Mouse (Mus musculus) small intestine, adult 2 months (tissue): ENCODE measurements at regions not wholly inside any gene's neighbourhood (a gene's known extent, or its start where the extent isn't known, plus 50 kb on each side); places are given as distances from the start of the nearest gene placed in this dataset.

Experiments used
- H3K27ac ChIP-seq: fragments of 200-500 bp; 2 replicates; pipeline ENCODE4 v1.5.1; 2012; ENCODE audit warnings: low read depth, low read length, control low read depth, inconsistent platforms; ENCODE audit not compliant: insufficient read depth
- H3K27me3 ChIP-seq: fragments of 200-500 bp; 2 replicates; pipeline ENCODE4 v1.6.1; 2012; ENCODE audit warnings: mild to moderate bottlenecking, moderate library complexity, low read length, inconsistent platforms; ENCODE audit not compliant: control insufficient read depth, insufficient read depth
- H3K36me3 ChIP-seq: fragments of 200-500 bp; 2 replicates; pipeline ENCODE4 v1.6.1; 2012; ENCODE audit warnings: mild to moderate bottlenecking, low read length, control low read depth, inconsistent platforms; ENCODE audit not compliant: control insufficient read depth, insufficient read depth
- H3K4me1 ChIP-seq: fragments of 200-500 bp; 2 replicates; pipeline ENCODE4 v1.6.1; 2012; ENCODE audit warnings: low read length, inconsistent platforms, mixed read lengths; ENCODE audit not compliant: control insufficient read depth, insufficient read depth, insufficient read length
- H3K4me3 ChIP-seq: fragments of 200-500 bp; 2 replicates; pipeline ENCODE4 v1.5.1; 2012; ENCODE audit warnings: low read depth, mild to moderate bottlenecking, control low read depth, inconsistent platforms, low read length, moderate library complexity
- CTCF ChIP-seq: fragments of 200-500 bp; IDR thresholded peaks from 2 replicates; pipeline ENCODE4 v1.5.1; 2012; ENCODE audit warnings: low read depth, mild to moderate bottlenecking, control low read depth, inconsistent platforms, low read length, moderate library complexity, mixed read lengths; ENCODE audit not compliant: insufficient replicate concordance, insufficient read length; ENCODE audit errors: extremely low read depth
- POLR2A ChIP-seq: fragments of 200-500 bp; IDR thresholded peaks from 2 replicates; pipeline ENCODE4 v1.6.1; 2012; ENCODE audit warnings: low read depth, mild to moderate bottlenecking, control low read depth, inconsistent platforms, low read length, moderate library complexity
- WGBS: fragments of 180-500 bp; shearing (Covaris S2); methylation state at CpG from one replicate; pipeline ENCODE4 v1.1.7; 2018; 5-methylcytosine and 5-hydroxymethylcytosine counted together

GRCm38 (mm10) chr2:45356558-45357170 lies 239.5 kb upstream of the Zeb2 start:
- Histone ChIP-seq H3K27me3 (no peaks in the 10 kb centered on the region), H3K27ac (no peak overlapping the region), H3K36me3 (no peaks in the 10 kb centered on the region), H3K4me3 (no peak overlapping the region), H3K4me1 (no peaks in the 10 kb centered on the region)
- TF ChIP-seq POLR2A (no peak), CTCF (no peak)
- WGBS = 87% methylated on average over 8 of the region's 8 CpGs

GRCm38 (mm10) chr2:45356021-45356420 lies 238.8 kb upstream of the Zeb2 start:
- no peaks in the 10 kb centered on the region for H3K36me3 ChIP-seq
- no peak overlapping the region for H3K4me3 ChIP-seq
- H3K4me1 ChIP-seq = no peaks in the 10 kb centered on the region
- no peak overlapping the region for H3K27ac ChIP-seq
- TF ChIP-seq CTCF (no peak), POLR2A (no peak)
- 94% methylated on average over 12 of the region's 12 CpGs for WGBS
- no peaks in the 10 kb centered on the region for H3K27me3 ChIP-seq

- Histone ChIP-seq H3K36me3 (no peaks in the 10 kb centered on the region), H3K27me3 (no peaks in the 10 kb centered on the region), H3K4me1 (no peaks in the 10 kb centered on the region), H3K27ac (no peak overlapping the region), H3K4me3 (no peak overlapping the region)
- 48% methylated on average over 1 of the region's 1 CpGs for WGBS
- no peak for TF ChIP-seq POLR2A
- no peak for TF ChIP-seq CTCF
Observed at GRCm38 (mm10) chr2:45351529-45352133, 234.4 kb upstream of the Zeb2 start.

DNA sequence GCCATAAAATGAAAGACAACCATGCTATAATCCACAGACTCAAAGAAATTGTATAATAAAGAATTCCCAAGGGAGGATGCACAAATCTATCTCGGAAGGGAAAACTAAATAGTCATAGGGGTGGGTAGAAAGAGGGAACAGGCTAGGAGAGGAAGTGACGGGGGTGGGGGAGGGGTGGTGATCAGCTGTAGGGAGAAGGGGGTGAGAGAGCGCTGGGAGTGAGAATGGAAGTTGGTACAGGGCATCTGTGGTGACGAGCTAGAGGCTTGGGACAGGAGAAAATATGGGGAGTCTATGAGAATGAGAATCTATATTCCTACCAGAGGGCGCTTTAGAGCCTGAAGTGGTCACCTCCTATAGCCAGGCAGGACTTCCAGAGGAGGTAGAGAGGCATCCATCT lies 229.2 kb upstream of the Zeb2 start:
- Histone ChIP-seq H3K27ac (no peak overlapping the region), H3K27me3 (no peaks in the 10 kb centered on the region), H3K36me3 (no peaks in the 10 kb centered on the region), H3K4me1 (no peaks in the 10 kb centered on the region), H3K4me3 (no peak overlapping the region)
- TF ChIP-seq POLR2A (no peak), CTCF (no peak)
- WGBS = 80% methylated on average over 5 of the region's 5 CpGs

DNA sequence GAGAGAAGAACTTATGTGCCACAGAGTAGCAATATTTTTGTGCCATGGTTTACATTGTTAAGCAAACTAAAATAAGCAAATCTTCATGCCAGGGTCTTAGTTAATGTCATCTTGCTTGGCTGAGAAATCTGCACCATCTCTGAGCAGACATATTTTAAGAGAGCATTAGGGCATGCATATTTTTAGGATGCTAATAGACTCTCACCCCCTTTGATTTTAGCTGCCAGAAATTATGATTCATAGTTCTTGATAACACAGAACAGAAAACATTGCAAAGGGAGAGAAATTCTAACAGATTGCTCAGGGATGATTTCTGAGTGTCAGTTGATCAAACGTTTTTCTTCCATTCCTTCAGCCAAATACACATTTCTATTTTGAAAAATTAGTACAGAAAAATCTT lies 222.7 kb upstream of the Zeb2 start:
- H3K4me3 ChIP-seq = no peak overlapping the region
- no peaks in the 10 kb centered on the region for H3K27me3 ChIP-seq
- H3K27ac ChIP-seq = no peak overlapping the region
- 47% methylated on average over 1 of the region's 1 CpGs for WGBS
- no peaks in the 10 kb centered on the region for H3K36me3 ChIP-seq
- H3K4me1 ChIP-seq = no peaks in the 10 kb centered on the region
- TF ChIP-seq POLR2A (no peak), CTCF (no peak)

GRCm38 (mm10) chr2:45338809-45339208 lies 221.6 kb upstream of the Zeb2 start:
- TF ChIP-seq POLR2A = no peak
- TF ChIP-seq CTCF = no peak
- no peak overlapping the region for H3K4me3 ChIP-seq
- no peak overlapping the region for H3K27ac ChIP-seq
- no peaks in the 10 kb centered on the region for H3K27me3 ChIP-seq
- H3K36me3 ChIP-seq = no peaks in the 10 kb centered on the region
- no peaks in the 10 kb centered on the region for H3K4me1 ChIP-seq

DNA sequence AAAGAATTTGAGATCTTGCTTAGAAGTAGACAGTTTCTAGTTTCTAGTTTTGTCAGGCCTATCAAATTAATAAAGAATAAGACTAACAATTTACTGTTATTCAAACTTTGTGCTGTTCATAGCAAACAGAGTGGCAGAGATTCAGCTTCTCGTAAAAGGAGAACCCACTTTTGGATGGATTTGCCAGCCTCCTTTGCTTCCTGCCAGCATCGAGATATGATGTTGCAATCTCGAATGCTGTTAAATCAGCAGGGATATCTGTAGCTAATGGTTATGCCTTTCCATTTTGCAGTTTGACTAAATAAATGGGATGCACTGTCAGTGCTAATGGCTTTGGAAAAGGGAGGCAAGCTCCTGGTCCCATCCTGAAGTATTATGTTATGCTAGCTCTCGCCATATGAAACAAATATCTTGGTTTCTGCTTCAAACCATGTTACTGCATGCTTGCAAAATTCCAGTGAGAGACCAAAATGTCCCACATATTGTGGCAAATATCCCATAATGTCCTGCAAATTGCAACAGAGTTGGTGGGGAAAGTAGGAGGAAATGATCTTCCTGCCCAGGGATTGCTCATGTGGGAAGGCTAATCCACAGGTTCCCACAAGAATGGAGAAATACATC lies 199.9 kb upstream of the Zeb2 start:
- no peaks in the 10 kb centered on the region for H3K36me3 ChIP-seq
- H3K4me1 ChIP-seq = no peaks in the 10 kb centered on the region
- H3K27ac ChIP-seq = no peak overlapping the region
- H3K27me3 ChIP-seq = no peaks in the 10 kb centered on the region
- H3K4me3 ChIP-seq = no peak overlapping the region
- TF ChIP-seq CTCF (no peak), POLR2A (no peak)
- WGBS = 81% methylated on average over 4 of the region's 4 CpGs
